Mouse (Mus musculus) thymus, postnatal 0 days (tissue): ENCODE measurements around the gene Dpysl5. TPM values are rescaled to one million over a fixed set of nuclear protein-coding genes. Genes with fewer than 3 reads are reported as not detected.
A peak's percentile ranks its signal among the peaks of the same experiment; 100 is the strongest.

ENCODE experiments used
- DNase-seq: peaks from one replicate; pipeline ENCODE4 v3.0.0-alpha.2; 2015; ENCODE audit warnings: low spot score
- polyA plus RNA-seq: library from polyadenylated mRNA; unstranded; fragments of >200 nt; fragmentation: Nextera tagmentation; extraction: Ambion mirVana; gene quantifications from 2 replicates; pipeline ENCODE4 v1.2.1, GENCODE M21; 2015

The Dpysl5 gene
- polyA plus RNA-seq, 1 experiment from 2014 or later = 0.23 TPM

DNA sequence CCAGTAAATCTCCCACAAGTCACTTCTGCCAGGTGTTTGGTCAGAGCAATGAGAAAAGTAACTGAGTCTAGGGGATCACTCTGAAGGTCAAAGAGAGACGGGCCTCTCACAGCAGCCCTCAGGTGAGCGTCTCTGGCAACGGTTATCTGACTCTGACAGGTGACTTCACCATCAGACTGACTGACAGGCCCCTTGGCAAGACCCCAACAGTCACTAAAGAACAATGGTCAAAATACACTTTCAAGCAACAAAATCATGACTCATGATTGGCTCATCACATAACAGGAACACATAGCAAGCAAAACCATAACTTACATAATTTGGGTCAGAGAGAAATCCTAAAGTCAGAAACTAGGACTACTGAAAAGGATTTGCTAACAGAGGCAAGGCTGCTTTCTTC lies 9.5 kb upstream of the Dpysl5 start:
- no peak for DNase-seq

GRCm38 (mm10) chr5:30709744-30710383 lies 1.5 kb upstream of the Dpysl5 start:
- peak; percentile 87 for DNase-seq

DNA sequence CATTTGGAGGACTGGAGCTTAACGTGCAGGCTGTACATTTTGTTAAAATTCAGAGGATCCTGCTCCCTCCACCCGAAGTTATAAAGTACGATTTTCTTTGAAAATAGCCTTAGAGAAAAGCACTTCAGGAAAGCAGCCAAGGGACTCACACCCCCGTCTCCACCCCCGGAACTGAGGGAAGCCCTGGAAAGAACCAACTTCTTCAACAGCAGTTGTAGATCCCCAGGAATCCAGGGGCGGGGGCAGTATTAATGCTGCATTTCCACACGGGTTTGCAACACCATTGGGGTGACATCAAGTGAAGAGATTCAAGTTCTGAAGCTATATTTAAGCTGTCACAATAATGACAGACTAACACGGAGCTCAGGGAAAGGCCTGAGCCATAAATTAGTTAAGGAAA lies 878 bp upstream of the Dpysl5 start:
- no peak for DNase-seq

DNA sequence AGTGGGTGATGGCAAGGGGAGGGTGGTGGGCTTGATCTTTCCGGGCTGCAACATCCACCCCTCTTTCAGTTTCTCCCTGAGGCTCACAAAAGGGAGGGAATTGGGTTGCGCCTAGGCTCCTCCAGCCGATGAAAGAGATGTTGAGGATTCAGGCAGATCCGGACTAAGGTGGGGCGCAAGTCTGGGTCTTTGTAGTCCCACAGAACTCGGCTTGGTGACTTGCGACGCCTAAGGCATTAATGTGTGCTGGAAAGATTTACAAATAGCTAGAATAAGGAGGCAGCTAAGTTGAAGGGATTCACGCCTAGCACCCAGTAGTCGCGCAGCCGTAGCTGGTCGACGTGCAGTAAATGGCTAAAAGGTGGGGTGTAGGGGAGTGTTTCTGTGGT lies 632 bp downstream of the Dpysl5 start:
- no peak for DNase-seq

GRCm38 (mm10) chr5:30712441-30713298 lies 1.3 kb downstream of the Dpysl5 start:
- DNase-seq = peak; percentile 40

DNA sequence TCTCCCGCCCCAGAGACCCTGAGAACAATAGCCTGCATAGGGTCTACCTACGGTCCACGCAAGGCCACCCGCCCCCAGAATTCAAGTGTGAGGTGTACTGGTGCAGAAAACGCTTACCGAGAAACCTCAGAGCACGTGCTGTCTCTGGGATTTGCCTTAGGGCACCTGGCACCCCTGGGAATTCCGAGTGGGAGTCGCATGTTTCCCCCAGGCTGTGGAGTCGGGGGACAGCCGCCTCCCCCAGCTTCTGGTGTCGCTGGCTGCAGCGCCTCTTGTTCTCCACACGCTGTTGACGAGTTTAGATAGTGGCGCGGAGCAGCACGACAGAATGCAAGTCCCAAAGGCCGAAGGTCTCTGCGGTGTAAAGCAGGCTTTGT lies 1.9 kb downstream of the Dpysl5 start:
- no peak for DNase-seq

GRCm38 (mm10) chr5:30713691-30714090 lies 2.3 kb downstream of the Dpysl5 start:
- no peak for DNase-seq

- DNase-seq = no peak
Observed at GRCm38 (mm10) chr5:30716311-30716710, 4.9 kb downstream of the Dpysl5 start.

DNA sequence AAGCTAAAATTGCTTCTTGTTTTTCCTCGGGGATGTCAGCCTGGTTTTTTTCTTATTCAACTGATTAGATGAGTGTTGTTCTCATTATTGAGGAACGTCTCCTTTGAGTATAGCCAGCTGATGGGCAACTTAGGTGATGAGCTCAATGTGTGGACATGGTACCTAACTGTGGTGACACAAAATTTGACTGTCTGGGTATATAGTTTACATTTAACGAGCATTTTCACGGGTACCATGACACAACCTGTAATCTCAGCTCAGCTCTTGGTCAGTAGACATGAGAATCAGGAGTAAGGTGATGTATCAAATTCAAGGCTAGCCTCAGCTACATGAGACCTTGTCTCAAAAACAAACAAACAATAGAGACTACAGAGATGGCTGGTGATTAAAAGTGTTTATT lies 6.1 kb downstream of the Dpysl5 start:
- DNase-seq = no peak

GRCm38 (mm10) chr5:30717991-30718703 lies 6.8 kb downstream of the Dpysl5 start:
- DNase-seq = no peak

DNA sequence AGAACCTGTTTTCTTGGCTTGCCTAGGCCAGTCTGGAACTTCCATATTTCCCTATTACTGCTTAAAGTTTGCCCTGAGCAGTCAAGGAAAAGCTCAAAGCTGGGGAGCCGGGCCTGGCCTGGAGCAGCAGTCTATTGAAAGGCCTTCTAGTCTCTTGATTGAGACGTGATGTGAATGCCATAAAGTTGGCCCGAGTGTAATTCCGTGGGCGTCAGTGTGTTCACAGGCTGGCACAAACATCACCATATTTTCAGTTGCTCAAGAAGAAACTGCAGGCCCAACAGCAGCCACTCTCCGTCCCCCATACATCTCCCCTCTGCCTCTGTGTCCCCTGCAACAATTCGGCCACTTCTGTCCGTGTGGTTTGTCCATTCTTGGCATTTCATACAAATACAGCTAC lies 10.6 kb downstream of the Dpysl5 start:
- no peak for DNase-seq

DNA sequence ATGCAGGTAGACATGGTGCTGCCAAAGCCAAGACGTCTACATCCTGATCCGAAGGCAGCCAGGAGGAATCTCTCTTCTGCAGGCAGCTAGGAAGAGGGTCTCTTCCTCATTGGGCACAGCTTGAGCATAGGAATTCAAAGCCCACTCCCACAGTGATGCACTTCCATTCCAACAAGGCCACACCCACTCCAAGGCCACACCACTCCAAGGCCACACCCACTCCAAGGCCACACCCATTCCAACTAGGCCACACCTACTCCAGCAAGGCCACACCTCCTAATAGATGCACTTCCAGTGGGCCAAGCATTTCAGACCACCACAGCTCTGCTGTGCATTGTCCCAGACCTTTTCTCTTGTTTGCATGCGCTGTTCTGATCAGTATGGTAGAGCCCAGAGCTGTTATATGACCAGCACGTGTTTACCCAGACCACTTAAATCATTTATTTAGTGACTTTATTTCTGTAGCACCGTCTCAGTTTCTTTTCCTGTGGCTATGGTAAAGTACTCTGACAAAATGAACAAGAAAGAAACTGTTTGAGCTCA lies 14.9 kb downstream of the Dpysl5 start:
- no peak for DNase-seq

GRCm38 (mm10) chr5:30732511-30732910 lies 21.1 kb downstream of the Dpysl5 start:
- DNase-seq = no peak

GRCm38 (mm10) chr5:30734666-30735065 lies 23.3 kb downstream of the Dpysl5 start:
- no peak for DNase-seq

GRCm38 (mm10) chr5:30738127-30738828 lies 26.9 kb downstream of the Dpysl5 start:
- no peak for DNase-seq

DNA sequence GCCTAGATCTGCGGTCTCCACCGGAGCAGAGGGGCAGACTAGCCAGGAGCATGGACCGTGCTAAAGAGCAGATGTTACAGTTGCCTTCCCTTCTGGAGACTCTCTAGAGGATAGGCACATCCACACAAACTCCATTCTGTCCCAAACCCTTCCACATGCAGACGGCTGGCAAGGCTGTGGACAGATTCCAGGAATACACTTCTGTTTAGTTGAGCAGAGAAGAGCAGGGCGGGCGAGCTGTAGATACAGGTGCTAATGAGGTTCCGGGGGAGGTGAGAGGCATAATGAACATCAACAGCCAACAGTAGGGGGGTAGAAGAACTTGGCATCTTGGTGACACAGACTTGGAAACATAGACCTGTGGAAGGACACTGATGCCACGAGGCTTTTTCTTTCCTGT lies 28.2 kb downstream of the Dpysl5 start:
- DNase-seq = no peak

GRCm38 (mm10) chr5:30749582-30750311 lies 38.4 kb downstream of the Dpysl5 start:
- no peak for DNase-seq

GRCm38 (mm10) chr5:30751071-30751470 lies 39.7 kb downstream of the Dpysl5 start:
- DNase-seq = no peak

- DNase-seq = no peak
Observed at GRCm38 (mm10) chr5:30753128-30753527, 41.8 kb downstream of the Dpysl5 start.

- DNase-seq = no peak
Observed at GRCm38 (mm10) chr5:30755215-30755614, 43.9 kb downstream of the Dpysl5 start.
